Mouse (Mus musculus) G1E (cell line): ENCODE results near the gene Slc12a7. TPM values are rescaled to one million over a fixed set of nuclear protein-coding genes. Genes with fewer than 3 reads are reported as not detected.

Experiments used
- ATAC-seq: 2 replicates; pipeline ENCODE4 v1.8.0; 2016; ENCODE audit warnings: mild to moderate bottlenecking; ENCODE audit not compliant: insufficient number of reproducible peaks, poor library complexity, low FRiP score, severe bottlenecking; ENCODE audit errors: extremely low read depth
- DNase-seq: peaks from one replicate; pipeline ENCODE4 v3.0.0; 2012; ENCODE audit warnings: low spot score
- H3K27me3 ChIP-seq: 2 replicates; pipeline ENCODE4 v1.6.1; 2012; ENCODE audit warnings: mild to moderate bottlenecking, low read length, inconsistent platforms; ENCODE audit not compliant: insufficient read depth
- H3K36me3 ChIP-seq: replicated peaks from 2 replicates; pipeline ENCODE3; 2012; ENCODE audit warnings: mild to moderate bottlenecking, inconsistent platforms
- H3K4me1 ChIP-seq: 2 replicates; pipeline ENCODE4 v1.6.1; 2012; ENCODE audit warnings: low read depth, low read length, inconsistent platforms, mixed read lengths; ENCODE audit not compliant: insufficient read depth
- H3K4me3 ChIP-seq: 2 replicates; pipeline ENCODE4 v1.5.1; 2012; ENCODE audit warnings: low read depth, mild to moderate bottlenecking, inconsistent platforms, low read length, moderate library complexity, mixed read lengths
- H3K9me3 ChIP-seq: replicated peaks from 2 replicates; pipeline ENCODE4 v1.6.1; 2012; ENCODE audit warnings: inconsistent platforms
- CTCF ChIP-seq: IDR thresholded peaks from 2 replicates; pipeline ENCODE4 v1.5.1; 2012; ENCODE audit warnings: low read depth, low read length, inconsistent platforms, mixed read lengths
- GATA1 ChIP-seq: IDR thresholded peaks from 2 replicates; pipeline ENCODE4 v1.6.1; 2012; ENCODE audit warnings: borderline replicate concordance, low read length, inconsistent platforms, mixed read lengths
- GATA2 ChIP-seq: IDR thresholded peaks from 2 replicates; pipeline ENCODE4 v1.6.1; 2012; ENCODE audit warnings: low read depth, low read length, inconsistent platforms, borderline replicate concordance
- POLR2AphosphoS5 ChIP-seq: IDR thresholded peaks from 2 replicates; pipeline ENCODE4 v1.6.1; 2012; ENCODE audit warnings: low read depth, low read length, inconsistent platforms; ENCODE audit not compliant: insufficient replicate concordance
- TAL1 ChIP-seq: conservative IDR thresholded peaks from 2 replicates; pipeline ENCODE4 v1.6.1; 2012; ENCODE audit warnings: low read depth, low read length, inconsistent platforms, mixed read lengths
- polyA plus RNA-seq: library from polyadenylated mRNA; stranded (reverse); fragments of >175 nt; gene quantifications from 2 replicates; pipeline ENCODE4 v1.2.3, GENCODE M21; 2012
- total RNA-seq, 2 experiments: library from RNA; stranded (forward) in 1 of 2; stranded (reverse) in 1 of 2; fragments of 200-1000 nt in 1 of 2; fragments of >200 nt in 1 of 2; fragmentation: Nextera tagmentation in 1 of 2; gene quantifications; 2 replicates each; pipeline ENCODE4 v1.2.3; 2014 to 2017

Slc12a7 gene
- total and polyA plus RNA-seq, 3 experiments: 0.46 to 1.6 (median 0.82) TPM

- ATAC-seq: no peak
- no peak overlapping the region for H3K4me3 ChIP-seq
- H3K27me3 ChIP-seq: peaks cover 25% of the 10 kb centered on the region
Observed at GRCm38 (mm10) chr13:73762938-73763337, 30.0 kb downstream of the Slc12a7 start.

GRCm38 (mm10) chr13:73763439-73764255, 30.8 kb downstream of the Slc12a7 start:
- Histone ChIP-seq H3K27me3 (peaks cover 25% of the 10 kb centered on the region), H3K4me3 (peak overlapping the region; percentile 64), H3K9me3 (no peaks in the 10 kb centered on the region), H3K36me3 (no peaks in the 10 kb centered on the region), H3K4me1 (peaks cover 10% of the 10 kb centered on the region; the same call in 1 of the 2 replicates)
- peak; percentile 60 for DNase-seq
- ATAC-seq: peak; percentile 73
- no peak for TF ChIP-seq CTCF
- TF ChIP-seq TAL1: no peak
- no peak for TF ChIP-seq GATA2

More at GRCm38 (mm10) chr13:73762938-73763337, 30.0 kb downstream of the Slc12a7 start:
- TF ChIP-seq POLR2AphosphoS5 (no peak), TAL1 (no peak), GATA1 (no peak), CTCF (no peak), GATA2 (no peak)
- no peaks in the 10 kb centered on the region for H3K36me3 ChIP-seq
- DNase-seq: no peak
- peaks cover 10% of the 10 kb centered on the region; the same call in 1 of the 2 replicates for H3K4me1 ChIP-seq
- no peaks in the 10 kb centered on the region for H3K9me3 ChIP-seq

GRCm38 (mm10) chr13:73764256-73764775, 31.4 kb downstream of the Slc12a7 start:
- no peak for ATAC-seq
- H3K4me1 ChIP-seq: peaks cover 10% of the 10 kb centered on the region; the same call in 1 of the 2 replicates
- H3K9me3 ChIP-seq: no peaks in the 10 kb centered on the region
- DNase-seq: no peak
- H3K36me3 ChIP-seq: no peaks in the 10 kb centered on the region
- TF ChIP-seq POLR2AphosphoS5: no peak
- H3K27me3 ChIP-seq: peaks cover 21% of the 10 kb centered on the region
- peak overlapping the region; percentile 64 for H3K4me3 ChIP-seq

GRCm38 (mm10) chr13:73765393-73765792, 32.5 kb downstream of the Slc12a7 start:
- TF ChIP-seq POLR2AphosphoS5: no peak
- no peak for TF ChIP-seq CTCF
- no peak for TF ChIP-seq GATA2
- TF ChIP-seq TAL1: no peak
- TF ChIP-seq GATA1: no peak
- peaks cover 10% of the 10 kb centered on the region; the same call in 1 of the 2 replicates for H3K4me1 ChIP-seq
- ATAC-seq (no peak), DNase-seq (no peak)
- no peak overlapping the region for H3K4me3 ChIP-seq
- peaks cover 14% of the 10 kb centered on the region; the same call in 1 of the 2 replicates for H3K27me3 ChIP-seq
- H3K9me3 ChIP-seq: no peaks in the 10 kb centered on the region
- H3K36me3 ChIP-seq: no peaks in the 10 kb centered on the region

- Histone ChIP-seq H3K27me3 (peaks cover 14% of the 10 kb centered on the region; the same call in 1 of the 2 replicates), H3K9me3 (no peaks in the 10 kb centered on the region), H3K36me3 (no peaks in the 10 kb centered on the region), H3K4me1 (peaks cover 10% of the 10 kb centered on the region; the same call in 1 of the 2 replicates), H3K4me3 (no peak overlapping the region)
- ATAC-seq (no peak), DNase-seq (no peak)
- TF ChIP-seq CTCF: no peak
- no peak for TF ChIP-seq POLR2AphosphoS5
- TF ChIP-seq GATA2: no peak
- TF ChIP-seq TAL1: no peak
- TF ChIP-seq GATA1: no peak
Observed at GRCm38 (mm10) chr13:73767224-73767623, 34.3 kb downstream of the Slc12a7 start.

- Histone ChIP-seq H3K36me3 (no peaks in the 10 kb centered on the region), H3K4me1 (peaks cover 10% of the 10 kb centered on the region; the same call in 1 of the 2 replicates), H3K4me3 (no peak overlapping the region), H3K27me3 (peaks cover 14% of the 10 kb centered on the region; the same call in 1 of the 2 replicates), H3K9me3 (no peaks in the 10 kb centered on the region)
- TF ChIP-seq GATA2: no peak
- TF ChIP-seq POLR2AphosphoS5: no peak
- no peak for TF ChIP-seq GATA1
- TF ChIP-seq TAL1: no peak
- ATAC-seq (no peak), DNase-seq (no peak)
Observed at GRCm38 (mm10) chr13:73767754-73768153, 34.9 kb downstream of the Slc12a7 start.
